Mouse (Mus musculus): ENCODE measurements around the gene Eml4. TPM values are rescaled to one million over a fixed set of nuclear protein-coding genes. Genes with fewer than 3 reads are reported as not detected.
A peak's percentile ranks its signal among the peaks of the same experiment; 100 is the strongest.

The Eml4 gene
- polyA plus RNA-seq, 1 experiment = 5.5 TPM

GRCm38 (mm10) chr17:83308451-83308850, 42.3 kb upstream of the Eml4 start:
- Histone ChIP-seq H3ac (ENCODE audit: control insufficient read depth, insufficient read length, low read depth) (no peak overlapping the region), H3K79me3 (ENCODE audit: low read depth) (no peaks in the 10 kb centered on the region), H3K36me3 (ENCODE audit: control insufficient read depth, insufficient read depth) (no peaks in the 10 kb centered on the region), H3K4me3 (ENCODE audit: insufficient read depth, poor library complexity, severe bottlenecking) (no peak overlapping the region), H3K27me3 (ENCODE audit: control insufficient read depth, insufficient read depth, insufficient read length) (no peaks in the 10 kb centered on the region), H3K79me2 (ENCODE audit: control insufficient read depth, insufficient read depth) (no peaks in the 10 kb centered on the region)
- TF ChIP-seq MAX (IDR thresholded peaks at IDR 0.05) (no peak), CTCF (IDR thresholded peaks at IDR 0.05; ENCODE audit: control insufficient read depth, insufficient read depth, insufficient read length) (no peak), CEBPB (IDR thresholded peaks at IDR 0.05; ENCODE audit: low read depth) (no peak), USF1 (IDR thresholded peaks at IDR 0.05; ENCODE audit: low read depth) (no peak), FOSL1 (IDR thresholded peaks at IDR 0.05; ENCODE audit: insufficient read depth, low read length, poor library complexity, severe bottlenecking) (no peak), MYOD1 (IDR thresholded peaks at IDR 0.05; ENCODE audit: control insufficient read depth, insufficient read length, low read depth) (no peak), MYOG (IDR thresholded peaks at IDR 0.05; ENCODE audit: control insufficient read depth, extremely low read depth, insufficient read length) (no peak)

- no peaks in the 10 kb centered on the region for H3K36me3 ChIP-seq (ENCODE audit: control insufficient read depth, insufficient read depth)
- H3K27me3 ChIP-seq (ENCODE audit: control insufficient read depth, insufficient read depth, insufficient read length) = no peaks in the 10 kb centered on the region
Measured at GRCm38 (mm10) chr17:83309243-83309642, 41.5 kb upstream of the Eml4 start.

GRCm38 (mm10) chr17:83311806-83312205, 38.9 kb upstream of the Eml4 start:
- Histone ChIP-seq H3K36me3 (ENCODE audit: control insufficient read depth, insufficient read depth) (no peaks in the 10 kb centered on the region), H3K79me3 (ENCODE audit: low read depth) (no peaks in the 10 kb centered on the region), H3K79me2 (ENCODE audit: control insufficient read depth, insufficient read depth) (no peaks in the 10 kb centered on the region), H3K27me3 (ENCODE audit: control insufficient read depth, insufficient read depth, insufficient read length) (no peaks in the 10 kb centered on the region), H3ac (ENCODE audit: control insufficient read depth, insufficient read length, low read depth) (no peak overlapping the region), H3K4me3 (ENCODE audit: insufficient read depth, poor library complexity, severe bottlenecking) (no peak overlapping the region)
- TF ChIP-seq CEBPB (IDR thresholded peaks at IDR 0.05; ENCODE audit: low read depth) = no peak
- TF ChIP-seq CTCF (IDR thresholded peaks at IDR 0.05; ENCODE audit: control insufficient read depth, insufficient read depth, insufficient read length) = no peak
- TF ChIP-seq MYOG (IDR thresholded peaks at IDR 0.05; ENCODE audit: control insufficient read depth, extremely low read depth, insufficient read length) = no peak

More at GRCm38 (mm10) chr17:83309243-83309642, 41.5 kb upstream of the Eml4 start:
- no peaks in the 10 kb centered on the region for H3K79me3 ChIP-seq (ENCODE audit: low read depth)
- H3K79me2 ChIP-seq (ENCODE audit: control insufficient read depth, insufficient read depth) = no peaks in the 10 kb centered on the region
- H3K4me3 ChIP-seq (ENCODE audit: insufficient read depth, poor library complexity, severe bottlenecking) = no peak overlapping the region
- no peak for TF ChIP-seq USF1 (IDR thresholded peaks at IDR 0.05; ENCODE audit: low read depth)
- TF ChIP-seq CEBPB (IDR thresholded peaks at IDR 0.05; ENCODE audit: low read depth) = no peak
- no peak for TF ChIP-seq FOSL1 (IDR thresholded peaks at IDR 0.05; ENCODE audit: insufficient read depth, low read length, poor library complexity, severe bottlenecking)
- TF ChIP-seq MYOG (IDR thresholded peaks at IDR 0.05; ENCODE audit: control insufficient read depth, extremely low read depth, insufficient read length) = no peak
- no peak for TF ChIP-seq MAX (IDR thresholded peaks at IDR 0.05)
- TF ChIP-seq CTCF (IDR thresholded peaks at IDR 0.05; ENCODE audit: control insufficient read depth, insufficient read depth, insufficient read length) = no peak
- no peak for TF ChIP-seq MYOD1 (IDR thresholded peaks at IDR 0.05; ENCODE audit: control insufficient read depth, insufficient read length, low read depth)
- H3ac ChIP-seq (ENCODE audit: control insufficient read depth, insufficient read length, low read depth) = no peak overlapping the region

DNA sequence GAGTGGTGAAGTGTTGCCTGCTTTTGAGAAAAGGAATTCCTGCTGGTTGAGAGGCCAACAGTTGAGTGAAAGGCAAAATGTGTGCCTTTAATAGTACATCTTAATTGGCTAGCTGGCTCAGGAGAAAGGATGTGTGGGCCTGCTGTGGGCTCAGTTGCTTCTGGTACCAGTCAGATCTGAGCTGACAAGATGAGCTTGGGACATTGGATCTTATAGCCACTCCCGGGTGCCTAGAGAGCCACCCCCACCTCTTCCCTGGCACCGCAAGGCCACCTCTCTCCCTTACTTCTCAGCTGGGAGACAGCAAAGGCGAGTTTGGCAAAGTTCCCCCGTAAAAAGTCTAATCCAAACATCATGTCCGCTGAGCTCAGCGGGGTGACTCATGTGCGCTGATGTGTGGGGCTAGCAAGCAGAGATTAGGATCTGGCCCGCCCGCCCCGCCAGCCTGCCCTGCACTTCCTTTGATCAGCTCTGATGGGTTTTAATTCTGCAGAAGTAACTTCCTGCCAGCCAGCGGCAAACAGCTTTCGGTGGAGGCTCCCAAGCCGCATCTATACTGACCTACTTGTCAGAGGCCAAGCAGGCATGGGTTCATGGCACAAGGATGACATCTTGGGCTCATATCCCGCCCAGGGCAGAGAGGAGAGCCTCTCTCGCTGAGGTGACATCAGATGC, 38.4 kb upstream of the Eml4 start:
- H3K79me3 ChIP-seq (ENCODE audit: low read depth) = no peaks in the 10 kb centered on the region

DNA sequence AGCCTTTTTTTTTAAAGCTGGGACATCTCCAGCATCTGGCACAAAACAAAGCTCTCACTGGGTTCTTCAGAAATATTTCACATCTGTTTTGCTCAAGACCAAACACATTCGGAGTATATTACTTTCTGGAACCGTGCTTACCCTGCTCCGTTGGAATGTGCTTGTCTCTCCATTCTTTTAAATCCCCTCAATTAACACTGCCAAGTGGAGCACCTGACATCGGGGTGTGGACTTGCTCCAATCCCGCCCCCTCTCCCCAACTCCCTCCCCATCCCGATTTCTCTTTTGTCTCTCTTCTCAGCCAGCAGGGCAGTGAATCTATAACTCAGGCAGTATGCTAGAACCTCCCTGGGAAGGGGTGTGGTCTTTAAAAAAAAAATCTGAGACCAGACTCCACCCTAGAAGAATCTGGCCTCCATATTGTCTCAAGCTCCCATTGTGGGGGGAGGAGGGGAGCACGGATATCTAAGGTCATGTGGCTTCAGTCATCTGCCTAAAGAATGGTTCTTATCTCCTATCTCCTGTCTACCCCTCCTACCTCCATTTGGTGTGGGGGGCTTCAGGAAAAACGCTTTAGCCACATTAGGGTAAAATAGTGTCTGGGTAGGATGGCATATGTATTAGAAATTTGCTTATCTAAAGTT, 37.6 kb upstream of the Eml4 start:
- TF ChIP-seq USF1 (IDR thresholded peaks at IDR 0.05; ENCODE audit: low read depth) = no peak
- TF ChIP-seq CTCF (IDR thresholded peaks at IDR 0.05; ENCODE audit: control insufficient read depth, insufficient read depth, insufficient read length) = no peak
- no peak for TF ChIP-seq MYOD1 (IDR thresholded peaks at IDR 0.05; ENCODE audit: control insufficient read depth, insufficient read length, low read depth)
- no peak for TF ChIP-seq CEBPB (IDR thresholded peaks at IDR 0.05; ENCODE audit: low read depth)
- TF ChIP-seq MAX (IDR thresholded peaks at IDR 0.05) = no peak
- TF ChIP-seq FOSL1 (IDR thresholded peaks at IDR 0.05; ENCODE audit: insufficient read depth, low read length, poor library complexity, severe bottlenecking) = no peak
- TF ChIP-seq MYOG (IDR thresholded peaks at IDR 0.05; ENCODE audit: control insufficient read depth, extremely low read depth, insufficient read length) = no peak
- no peaks in the 10 kb centered on the region for H3K79me3 ChIP-seq (ENCODE audit: low read depth)
- H3K4me3 ChIP-seq (ENCODE audit: insufficient read depth, poor library complexity, severe bottlenecking) = no peak overlapping the region
- H3K36me3 ChIP-seq (ENCODE audit: control insufficient read depth, insufficient read depth) = no peaks in the 10 kb centered on the region
- H3ac ChIP-seq (ENCODE audit: control insufficient read depth, insufficient read length, low read depth) = no peak overlapping the region
- no peaks in the 10 kb centered on the region for H3K79me2 ChIP-seq (ENCODE audit: control insufficient read depth, insufficient read depth)
- no peaks in the 10 kb centered on the region for H3K27me3 ChIP-seq (ENCODE audit: control insufficient read depth, insufficient read depth, insufficient read length)

More for the DNA sequence above, 38.4 kb upstream of the Eml4 start:
- H3K79me2 ChIP-seq (ENCODE audit: control insufficient read depth, insufficient read depth) = no peaks in the 10 kb centered on the region
- H3K36me3 ChIP-seq (ENCODE audit: control insufficient read depth, insufficient read depth) = no peaks in the 10 kb centered on the region
- no peaks in the 10 kb centered on the region for H3K27me3 ChIP-seq (ENCODE audit: control insufficient read depth, insufficient read depth, insufficient read length)
- peak overlapping the region; percentile 8 for H3ac ChIP-seq (ENCODE audit: control insufficient read depth, insufficient read length, low read depth)
- TF ChIP-seq MYOG (IDR thresholded peaks at IDR 0.05; ENCODE audit: control insufficient read depth, extremely low read depth, insufficient read length) (no peak), FOSL1 (IDR thresholded peaks at IDR 0.05; ENCODE audit: insufficient read depth, low read length, poor library complexity, severe bottlenecking) (peak; percentile 11)
- no peak overlapping the region for H3K4me3 ChIP-seq (ENCODE audit: insufficient read depth, poor library complexity, severe bottlenecking)

DNA sequence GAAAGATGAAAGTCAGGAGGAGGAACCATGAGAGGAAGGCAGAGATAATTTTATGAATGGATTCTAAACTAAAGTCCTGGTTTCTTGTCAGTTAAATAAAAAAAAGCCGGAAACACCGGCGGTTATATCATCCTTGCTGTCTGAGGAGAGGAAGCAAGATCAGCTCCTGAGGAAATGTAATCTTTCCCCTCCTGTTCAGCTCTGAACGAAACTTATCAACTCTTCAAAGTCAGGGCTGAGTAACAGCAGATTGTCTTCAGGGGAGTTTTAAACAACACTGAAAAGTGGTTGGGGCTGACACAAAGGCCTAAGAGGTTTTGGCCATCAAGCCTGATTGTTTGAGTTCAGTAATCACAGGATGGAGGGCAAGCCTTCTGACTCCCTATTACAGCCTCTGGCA, 35.3 kb upstream of the Eml4 start:
- H3K27me3 ChIP-seq (ENCODE audit: control insufficient read depth, insufficient read depth, insufficient read length) = no peaks in the 10 kb centered on the region
- no peak overlapping the region for H3ac ChIP-seq (ENCODE audit: control insufficient read depth, insufficient read length, low read depth)
- no peaks in the 10 kb centered on the region for H3K79me3 ChIP-seq (ENCODE audit: low read depth)
- TF ChIP-seq USF1 (IDR thresholded peaks at IDR 0.05; ENCODE audit: low read depth) = no peak
- H3K79me2 ChIP-seq (ENCODE audit: control insufficient read depth, insufficient read depth) = no peaks in the 10 kb centered on the region
- H3K36me3 ChIP-seq (ENCODE audit: control insufficient read depth, insufficient read depth) = no peaks in the 10 kb centered on the region
- no peak overlapping the region for H3K4me3 ChIP-seq (ENCODE audit: insufficient read depth, poor library complexity, severe bottlenecking)

Measured in C2C12 (cell line).